Mouse (Mus musculus): ENCODE measurements at regions not wholly inside any gene's neighbourhood (a gene's known extent, or its start where the extent isn't known, plus 50 kb on each side); places are given as distances from the start of the nearest gene placed in this dataset.
A peak's percentile ranks its signal among the peaks of the same experiment; 100 is the strongest.
"Not testable (repeated sequence)": the region's sequence is repeated elsewhere in the genome, so short reads cannot be mapped to it uniquely, and the experiment has no call there.

DNA sequence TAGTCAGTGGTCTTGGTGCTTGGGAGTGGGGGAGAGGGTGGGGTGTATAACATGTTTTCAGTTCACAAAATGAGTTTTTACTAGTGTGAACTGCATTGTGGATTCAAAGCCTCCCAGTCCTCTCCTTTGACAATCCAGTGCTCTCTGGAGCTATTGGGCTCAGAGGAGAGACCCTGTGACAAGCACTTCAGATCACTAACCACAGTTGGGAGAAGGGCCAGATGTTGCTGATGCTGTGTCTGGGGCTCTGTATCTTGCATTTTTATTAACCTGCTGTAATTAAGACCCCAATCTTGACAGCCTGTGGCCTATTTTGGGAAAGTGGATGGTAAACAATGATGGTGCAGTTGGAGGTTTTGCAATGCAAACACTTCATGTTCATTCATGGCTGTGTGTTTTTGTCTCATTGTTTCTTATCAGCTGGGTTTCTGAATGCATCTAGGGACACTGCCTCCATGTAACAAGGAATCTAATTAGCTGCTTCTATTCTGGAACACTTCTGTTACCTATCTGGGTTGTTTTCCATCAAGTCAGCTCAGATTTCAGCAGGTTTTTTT is 320.0 kb upstream of the Ift57 start:
- ATAC-seq (replicated peaks in 1 of 2; ENCODE audit: insufficient read depth in 1 of 2, low FRiP score in 2 of 2, low TSS enrichment in 1 of 2, low read depth in 1 of 2, poor library complexity in 2 of 2, severe bottlenecking in 2 of 2): no peak

DNA sequence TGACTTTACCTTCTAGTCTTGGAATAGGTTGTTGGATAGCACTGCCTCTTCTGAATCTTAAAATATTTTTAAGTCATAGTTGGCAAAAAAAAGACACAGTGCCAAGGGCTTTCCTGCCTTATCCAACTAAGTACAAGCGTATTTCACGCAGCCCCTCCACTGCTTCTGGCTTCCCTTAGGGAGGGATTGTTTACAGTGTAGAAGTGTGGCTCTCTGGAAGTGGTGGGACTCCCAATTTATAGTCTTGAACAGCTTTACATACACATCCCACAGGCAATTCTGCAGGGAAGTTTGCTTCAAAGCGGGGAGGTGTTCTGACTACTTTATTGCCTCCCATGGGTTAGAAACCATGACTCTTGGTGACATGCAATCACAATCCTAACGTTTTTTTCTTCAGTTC is 310.9 kb upstream of the Ift57 start:
- ATAC-seq (replicated peaks in 1 of 2; ENCODE audit: insufficient read depth in 1 of 2, low FRiP score in 2 of 2, low TSS enrichment in 1 of 2, low read depth in 1 of 2, poor library complexity in 2 of 2, severe bottlenecking in 2 of 2): no peak

DNA sequence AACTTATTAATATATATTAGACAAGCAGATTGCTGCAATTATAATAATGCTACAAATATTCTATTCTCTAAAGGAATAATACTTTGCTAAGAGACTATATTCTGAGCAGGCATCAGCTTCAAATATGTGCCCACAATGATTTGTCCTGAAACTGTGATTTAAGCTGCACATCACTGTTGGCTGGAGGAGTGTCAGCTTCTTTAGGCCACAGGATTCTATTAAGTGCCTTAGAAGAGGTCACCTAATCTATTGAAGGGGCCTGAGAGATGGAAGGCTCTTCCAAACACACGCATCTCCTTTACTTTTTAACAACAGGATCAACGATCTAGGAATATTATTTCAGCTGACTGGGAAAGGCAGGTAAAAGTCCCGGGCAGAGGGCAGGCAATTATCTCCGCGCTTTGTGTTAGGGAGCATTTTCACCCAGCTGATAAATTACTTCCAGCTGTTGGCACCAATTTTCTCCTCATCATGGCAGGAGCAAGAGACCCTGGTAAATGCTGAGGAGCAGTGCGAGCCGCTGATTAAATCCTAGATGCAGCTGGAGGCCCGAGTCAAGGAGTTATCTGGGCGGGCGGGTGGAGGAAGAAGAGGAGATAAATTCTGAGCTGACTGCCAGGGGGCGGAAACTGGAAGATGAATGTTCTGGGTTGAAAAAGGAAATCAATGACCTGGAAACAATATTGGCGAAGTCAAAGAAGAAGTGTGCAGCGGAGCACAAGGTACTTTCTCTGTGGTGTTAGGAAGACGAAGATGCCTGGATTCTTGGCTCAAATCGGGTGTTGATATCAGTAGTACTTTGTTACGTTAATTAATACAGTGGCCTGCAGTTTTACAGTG is 290.9 kb upstream of the Ift57 start:
- ATAC-seq (replicated peaks in 1 of 2; ENCODE audit: insufficient read depth in 1 of 2, low FRiP score in 2 of 2, low TSS enrichment in 1 of 2, low read depth in 1 of 2, poor library complexity in 2 of 2, severe bottlenecking in 2 of 2): 0 out of 4 replicates have a peak, but pooled peaks of 1 of the 2 experiments have one; percentile 32

DNA sequence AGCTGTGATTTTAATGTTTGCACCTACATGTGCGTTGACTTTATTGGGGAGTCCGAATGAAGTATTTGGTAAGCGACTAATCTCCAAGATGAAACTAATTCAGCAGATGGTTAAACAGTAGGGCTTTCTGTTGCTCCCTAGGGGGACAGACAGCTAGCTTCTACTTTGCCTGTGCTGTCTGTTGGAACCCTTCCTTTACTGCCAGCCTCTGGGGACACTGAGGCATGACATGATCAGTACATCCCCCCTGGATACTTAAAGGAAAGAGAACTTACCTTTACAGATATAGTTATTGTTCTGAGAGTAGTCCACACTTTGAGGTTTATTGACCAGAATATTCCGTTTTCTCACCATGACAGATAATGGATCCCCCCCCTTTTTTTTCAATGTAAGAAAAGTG is 289.8 kb upstream of the Ift57 start:
- no peak for ATAC-seq (replicated peaks in 1 of 2; ENCODE audit: insufficient read depth in 1 of 2, low FRiP score in 2 of 2, low TSS enrichment in 1 of 2, low read depth in 1 of 2, poor library complexity in 2 of 2, severe bottlenecking in 2 of 2)

DNA sequence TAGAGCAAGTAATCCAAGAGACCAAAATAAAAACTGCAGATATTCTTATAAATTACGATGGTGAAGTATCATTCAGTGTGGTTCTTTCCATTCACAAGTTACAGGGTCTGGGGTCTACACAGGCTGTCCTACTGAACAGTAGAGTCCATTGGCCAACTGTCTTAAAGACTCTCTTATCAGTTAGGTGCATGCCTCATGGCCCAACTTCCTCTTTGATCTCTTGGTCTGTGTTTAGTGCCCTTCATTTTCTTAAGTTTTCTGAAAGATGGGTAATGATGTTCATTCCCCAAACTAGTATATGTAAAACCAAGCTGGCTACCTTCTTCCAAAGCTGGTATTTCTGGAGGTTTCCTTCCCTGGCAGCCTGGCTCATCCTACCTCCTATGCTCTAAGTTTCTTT is 268.7 kb upstream of the Ift57 start:
- ATAC-seq (replicated peaks in 1 of 2; ENCODE audit: insufficient read depth in 1 of 2, low FRiP score in 2 of 2, low TSS enrichment in 1 of 2, low read depth in 1 of 2, poor library complexity in 2 of 2, severe bottlenecking in 2 of 2): no peak

DNA sequence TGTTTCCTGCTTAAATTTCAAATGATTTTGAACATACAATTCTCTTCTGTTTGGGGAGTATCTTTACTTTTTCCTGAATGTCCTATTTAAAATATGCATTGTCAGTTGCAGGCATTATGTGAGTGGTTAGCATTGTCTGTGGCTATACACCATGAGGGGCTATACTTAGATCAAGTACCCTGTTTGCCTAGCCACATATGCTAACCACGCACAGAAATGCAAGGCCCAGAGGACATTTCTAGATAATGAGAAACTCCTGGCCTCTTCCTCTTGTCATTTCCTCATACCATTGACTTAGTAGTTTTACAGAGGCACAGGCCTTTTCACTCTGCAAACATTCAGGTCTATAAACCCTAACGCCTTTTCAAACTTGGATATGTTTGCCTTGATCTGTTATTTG is 267.1 kb upstream of the Ift57 start:
- no peak; a peak in 1 of 4 replicates for ATAC-seq (replicated peaks in 1 of 2; ENCODE audit: insufficient read depth in 1 of 2, low FRiP score in 2 of 2, low TSS enrichment in 1 of 2, low read depth in 1 of 2, poor library complexity in 2 of 2, severe bottlenecking in 2 of 2)

DNA sequence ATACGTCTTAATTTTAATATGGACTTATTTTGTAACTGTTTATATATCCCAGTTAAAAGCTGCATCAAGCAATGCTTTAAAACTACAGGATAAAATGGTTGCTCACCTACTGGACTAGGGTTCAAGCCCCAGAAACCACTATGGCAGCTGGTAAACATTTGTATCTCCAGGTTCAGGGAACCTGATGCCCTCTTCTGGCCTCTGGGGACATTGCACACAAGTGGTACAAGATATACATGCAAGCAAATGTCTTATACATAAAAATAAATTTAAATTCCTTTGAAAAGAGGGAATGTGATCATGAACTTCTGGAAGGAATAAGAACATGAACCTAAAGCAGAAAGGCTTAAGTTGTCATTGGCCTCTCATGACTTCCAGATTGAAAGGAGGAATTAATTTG is 257.8 kb upstream of the Ift57 start:
- ATAC-seq (replicated peaks in 1 of 2; ENCODE audit: insufficient read depth in 1 of 2, low FRiP score in 2 of 2, low TSS enrichment in 1 of 2, low read depth in 1 of 2, poor library complexity in 2 of 2, severe bottlenecking in 2 of 2): no peak

DNA sequence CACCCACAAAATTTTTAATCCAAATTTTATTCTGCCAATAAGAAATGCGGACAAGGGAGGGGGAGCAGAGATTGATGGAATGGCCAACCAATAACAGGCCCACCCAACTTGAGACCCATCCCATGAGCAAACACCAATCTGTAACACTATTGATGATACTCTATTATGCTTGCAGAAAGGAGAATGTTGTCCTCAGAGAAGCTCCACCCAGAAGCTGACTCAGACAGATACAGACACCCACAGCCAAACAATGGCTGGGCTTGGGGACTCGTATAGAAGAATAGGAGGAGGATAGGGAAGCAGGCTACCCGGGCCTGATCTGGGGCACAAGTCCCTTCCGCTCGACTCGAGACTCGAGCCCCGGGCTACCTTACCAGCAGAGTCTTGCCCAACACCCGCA is 251.7 kb upstream of the Ift57 start:
- not testable (repeated sequence) for ATAC-seq (replicated peaks in 1 of 2; ENCODE audit: insufficient read depth in 1 of 2, low FRiP score in 2 of 2, low TSS enrichment in 1 of 2, low read depth in 1 of 2, poor library complexity in 2 of 2, severe bottlenecking in 2 of 2)

DNA sequence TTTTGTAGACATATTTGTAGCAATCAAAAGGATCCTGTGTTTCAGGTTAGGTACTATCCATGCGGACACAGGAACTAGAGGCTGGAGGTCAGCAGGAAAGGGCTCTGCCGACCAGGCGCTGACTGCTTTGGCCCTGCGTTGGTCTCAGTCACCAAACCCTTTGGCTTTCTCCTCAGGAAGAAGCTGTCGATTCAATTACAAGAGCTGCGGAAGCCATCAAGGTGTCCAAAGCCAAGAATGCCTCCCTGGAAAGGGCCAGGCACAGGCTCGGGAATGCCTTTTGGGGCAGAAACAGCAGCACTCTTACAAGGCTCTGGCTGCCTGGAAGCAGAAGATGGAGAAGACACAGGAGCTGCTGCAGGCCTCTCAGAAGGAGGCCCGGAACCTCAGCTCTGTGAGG is 205.2 kb upstream of the Ift57 start:
- no peak for ATAC-seq (replicated peaks in 1 of 2; ENCODE audit: insufficient read depth in 1 of 2, low FRiP score in 2 of 2, low TSS enrichment in 1 of 2, low read depth in 1 of 2, poor library complexity in 2 of 2, severe bottlenecking in 2 of 2)

DNA sequence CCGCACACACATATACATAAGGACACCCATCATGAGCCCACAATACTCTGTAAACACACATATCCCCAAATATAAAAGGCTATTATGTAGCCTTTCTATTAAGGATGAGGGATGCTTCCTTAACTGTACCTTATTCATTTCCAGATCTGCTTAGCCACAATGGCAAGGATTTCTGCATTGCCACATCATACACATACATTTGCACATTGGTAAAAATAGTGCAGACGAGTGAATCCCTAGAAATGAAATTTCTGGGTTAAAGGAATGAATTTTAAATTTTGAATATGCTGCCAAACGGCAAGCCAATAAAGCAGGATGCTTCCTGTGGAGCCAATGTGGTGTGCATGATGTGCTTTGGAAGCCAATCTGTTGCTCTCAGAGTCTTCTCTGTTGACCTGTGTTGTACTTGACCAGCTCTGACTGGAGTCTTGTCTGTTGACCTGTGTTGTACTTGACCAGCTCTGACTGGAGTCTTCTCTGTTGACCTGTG is 201.5 kb upstream of the Ift57 start:
- ATAC-seq (replicated peaks in 1 of 2; ENCODE audit: insufficient read depth in 1 of 2, low FRiP score in 2 of 2, low TSS enrichment in 1 of 2, low read depth in 1 of 2, poor library complexity in 2 of 2, severe bottlenecking in 2 of 2): no peak

DNA sequence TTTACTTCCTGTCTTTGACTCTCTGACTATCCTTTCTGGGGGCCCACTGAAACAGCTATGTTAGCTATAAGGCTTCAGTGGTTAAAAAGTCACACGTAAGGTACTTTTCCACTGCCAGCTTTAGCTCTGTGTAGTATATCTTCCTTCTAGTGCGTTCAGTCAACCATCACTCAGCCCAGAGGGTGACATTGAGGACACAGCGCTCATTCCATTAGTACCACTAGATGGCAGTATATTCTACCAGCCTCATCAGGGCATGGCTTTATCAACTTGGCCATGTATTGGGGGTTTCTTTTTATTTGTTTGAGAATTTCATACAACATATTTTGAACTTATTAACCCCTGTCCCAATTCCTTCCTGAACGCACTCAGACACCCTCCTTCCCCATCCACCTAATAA is 198.2 kb upstream of the Ift57 start:
- ATAC-seq (replicated peaks in 1 of 2; ENCODE audit: insufficient read depth in 1 of 2, low FRiP score in 2 of 2, low TSS enrichment in 1 of 2, low read depth in 1 of 2, poor library complexity in 2 of 2, severe bottlenecking in 2 of 2): peak; percentile 66 to 75

DNA sequence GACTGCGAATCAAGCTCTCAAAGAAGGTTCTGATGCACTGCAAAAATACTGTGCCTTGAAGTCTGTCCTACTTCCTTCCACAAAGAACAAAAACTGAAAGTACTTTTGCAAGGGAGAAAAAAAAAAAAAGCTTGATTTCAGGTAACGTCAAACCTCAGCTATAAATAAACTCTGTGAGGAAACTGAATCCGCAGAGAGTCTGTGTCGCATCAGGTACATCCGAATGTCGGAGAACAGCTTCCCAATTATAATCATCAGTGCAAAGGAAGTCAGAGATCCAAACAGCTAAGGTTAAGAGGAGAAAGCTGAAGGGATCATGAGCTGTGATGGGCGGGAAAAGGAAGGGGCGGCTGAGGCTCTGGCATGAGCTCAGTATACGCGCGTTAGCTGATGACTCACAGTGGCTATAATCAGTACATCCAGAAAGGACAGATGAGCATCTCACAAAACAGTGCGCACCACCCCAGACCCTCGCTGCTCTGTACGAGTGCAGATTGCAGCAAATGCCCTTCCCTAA is 195.1 kb upstream of the Ift57 start:
- ATAC-seq (replicated peaks in 1 of 2; ENCODE audit: insufficient read depth in 1 of 2, low FRiP score in 2 of 2, low TSS enrichment in 1 of 2, low read depth in 1 of 2, poor library complexity in 2 of 2, severe bottlenecking in 2 of 2): peak; percentile 81 to 82

DNA sequence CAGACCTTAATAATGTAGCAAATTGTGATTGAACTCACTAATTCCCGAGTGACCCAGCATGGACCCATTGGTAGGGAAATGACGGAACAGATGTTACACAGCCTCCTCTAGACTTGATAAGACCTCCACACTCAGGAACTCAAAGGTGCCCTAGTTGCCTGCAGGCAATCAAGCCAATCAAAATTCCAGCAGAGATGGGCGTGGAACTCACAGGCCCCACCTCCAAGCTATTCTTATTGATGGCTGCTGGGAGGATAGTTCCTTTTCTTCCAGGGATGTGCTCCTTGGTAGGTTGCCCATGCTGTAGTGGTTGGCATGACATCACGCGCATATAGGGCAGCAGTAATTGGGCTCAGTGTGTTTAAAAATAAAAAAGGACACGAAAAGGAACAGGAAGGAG is 194.4 kb upstream of the Ift57 start:
- no peak for ATAC-seq (replicated peaks in 1 of 2; ENCODE audit: insufficient read depth in 1 of 2, low FRiP score in 2 of 2, low TSS enrichment in 1 of 2, low read depth in 1 of 2, poor library complexity in 2 of 2, severe bottlenecking in 2 of 2)

DNA sequence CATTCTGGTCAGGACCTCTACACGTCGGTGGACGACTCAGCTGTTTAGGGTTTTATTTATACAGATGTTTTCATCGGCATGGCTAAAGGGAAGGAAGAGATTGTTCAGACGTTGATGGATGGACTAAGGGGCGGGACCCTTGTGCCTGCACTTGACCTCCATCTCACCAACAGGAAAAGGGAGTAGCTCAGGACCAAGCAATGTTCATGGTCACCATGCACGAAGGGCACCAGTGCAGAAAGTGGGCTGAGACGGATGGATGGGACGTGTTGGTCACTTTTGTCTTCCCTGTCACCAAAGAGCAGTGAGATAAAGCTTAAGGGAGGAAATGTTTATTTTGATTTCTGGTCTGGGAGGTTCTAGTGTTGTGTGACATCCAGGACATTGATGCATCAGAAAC is 193.8 kb upstream of the Ift57 start:
- ATAC-seq (replicated peaks in 1 of 2; ENCODE audit: insufficient read depth in 1 of 2, low FRiP score in 2 of 2, low TSS enrichment in 1 of 2, low read depth in 1 of 2, poor library complexity in 2 of 2, severe bottlenecking in 2 of 2): no peak

DNA sequence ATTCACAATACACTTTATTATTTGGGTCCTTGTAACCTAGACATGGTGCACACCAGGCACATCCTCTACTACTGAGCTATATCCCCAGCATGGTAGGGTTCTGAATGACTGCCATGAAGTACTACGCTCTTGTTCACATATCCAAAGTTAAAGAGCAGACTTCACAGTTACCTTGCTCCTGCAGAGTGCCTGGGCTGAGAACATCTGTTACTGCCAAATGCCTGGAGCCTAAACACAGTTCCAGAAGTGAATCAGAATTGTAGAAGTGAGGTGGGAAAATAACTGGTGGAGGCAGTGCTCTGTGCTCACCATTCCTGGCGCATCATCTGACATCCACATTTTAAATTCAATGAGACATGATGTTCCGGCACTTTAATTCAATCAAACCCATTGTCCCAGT is 180.2 kb upstream of the Ift57 start:
- no peak for ATAC-seq (replicated peaks in 1 of 2; ENCODE audit: insufficient read depth in 1 of 2, low FRiP score in 2 of 2, low TSS enrichment in 1 of 2, low read depth in 1 of 2, poor library complexity in 2 of 2, severe bottlenecking in 2 of 2)

DNA sequence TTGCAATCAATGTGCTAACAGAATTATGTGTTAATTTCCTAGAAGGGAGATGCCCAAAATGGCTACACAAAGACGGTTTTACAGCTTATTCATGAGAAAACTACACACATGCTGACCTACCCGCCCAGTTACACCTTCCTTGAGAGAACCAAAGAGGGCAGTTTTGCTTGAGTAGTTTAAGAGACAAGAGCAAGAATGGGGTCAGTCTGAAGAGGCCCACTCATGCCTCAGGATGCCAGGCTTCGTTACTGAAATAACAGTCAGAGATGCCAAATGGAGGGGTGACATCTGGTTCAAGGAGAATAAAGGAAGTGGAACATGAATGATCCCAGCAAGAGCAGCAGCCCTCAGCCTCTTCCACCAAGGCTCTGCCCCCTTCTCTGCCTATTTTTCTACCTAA is 178.6 kb upstream of the Ift57 start:
- ATAC-seq (replicated peaks in 1 of 2; ENCODE audit: insufficient read depth in 1 of 2, low FRiP score in 2 of 2, low TSS enrichment in 1 of 2, low read depth in 1 of 2, poor library complexity in 2 of 2, severe bottlenecking in 2 of 2): no peak

DNA sequence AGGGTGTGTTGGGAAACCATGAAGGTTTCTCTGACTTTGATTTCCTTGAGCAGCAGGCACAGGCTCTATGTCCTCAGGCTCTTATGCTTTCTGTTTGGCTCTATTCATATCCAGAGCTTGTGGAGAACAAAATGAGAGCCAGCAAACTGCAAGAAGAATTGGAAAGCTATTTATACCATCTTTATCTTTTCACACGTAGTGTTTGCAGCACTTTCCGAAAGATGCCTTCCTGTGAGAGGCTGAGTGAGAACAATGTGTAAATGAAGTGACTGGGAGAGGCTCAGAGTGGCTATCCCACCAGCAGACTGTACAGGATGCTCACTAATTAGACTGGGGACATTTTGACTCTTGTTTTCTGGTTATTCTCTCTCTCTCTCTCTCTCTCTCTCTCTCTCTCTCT is 177.3 kb upstream of the Ift57 start:
- no peak for ATAC-seq (replicated peaks in 1 of 2; ENCODE audit: insufficient read depth in 1 of 2, low FRiP score in 2 of 2, low TSS enrichment in 1 of 2, low read depth in 1 of 2, poor library complexity in 2 of 2, severe bottlenecking in 2 of 2)

DNA sequence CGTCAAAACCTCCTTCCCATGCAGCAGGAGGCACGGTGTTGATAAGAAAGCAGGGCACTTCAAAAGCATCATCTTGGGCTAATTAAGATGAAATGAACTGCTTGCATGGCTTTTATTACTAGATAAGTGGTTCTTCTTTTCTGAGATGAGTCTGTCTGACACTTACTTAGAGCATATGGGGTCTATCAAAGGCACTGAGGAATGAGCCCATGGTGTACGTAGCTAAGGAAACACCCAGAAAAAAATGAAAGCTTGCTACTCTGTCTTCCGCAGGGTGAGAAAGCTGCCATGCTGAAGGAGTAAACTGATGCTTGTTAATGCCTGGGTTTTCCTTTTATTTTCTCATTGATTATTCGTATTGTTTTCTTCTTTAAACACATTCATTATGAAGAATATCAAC is 176.5 kb upstream of the Ift57 start:
- no peak for ATAC-seq (replicated peaks in 1 of 2; ENCODE audit: insufficient read depth in 1 of 2, low FRiP score in 2 of 2, low TSS enrichment in 1 of 2, low read depth in 1 of 2, poor library complexity in 2 of 2, severe bottlenecking in 2 of 2)

DNA sequence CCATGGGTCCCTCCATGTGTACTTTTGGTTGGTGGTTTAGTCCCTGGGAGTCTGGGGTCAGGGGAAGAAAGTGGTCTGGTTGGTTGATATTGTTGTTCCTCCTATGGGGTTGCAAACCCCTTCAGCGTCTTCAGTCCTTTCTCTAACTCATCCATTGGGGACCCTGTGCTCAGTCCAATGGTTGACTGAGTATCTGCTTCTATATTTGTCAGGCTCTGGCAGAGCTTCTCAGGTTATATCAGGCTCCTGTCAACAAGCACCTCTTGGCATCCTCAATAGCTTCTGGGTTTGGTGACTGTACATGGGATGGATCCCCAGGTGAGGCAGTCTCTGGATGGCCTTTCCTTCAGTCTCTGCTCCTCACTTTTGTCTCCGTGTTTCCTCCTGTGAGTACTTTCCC is 170.4 kb upstream of the Ift57 start:
- not testable (repeated sequence) for ATAC-seq (replicated peaks in 1 of 2; ENCODE audit: insufficient read depth in 1 of 2, low FRiP score in 2 of 2, low TSS enrichment in 1 of 2, low read depth in 1 of 2, poor library complexity in 2 of 2, severe bottlenecking in 2 of 2)
